Mouse (Mus musculus): ENCODE data around the gene Inip.

Gene Inip

GRCm38 (mm10) chr4:59801489-59801888 lies at the start of gene Inip:
Inip (minus strand) TSS chr4:59801589.
- no peak for DNase-seq

- peak; percentile 89 for DNase-seq
These were observed 48.8 kb upstream of the Inip start for GRCm38 (mm10) chr4:59850181-59850580.

GRCm38 (mm10) chr4:59847447-59847846 lies 46.1 kb upstream of the Inip start:
- DNase-seq: no peak

GRCm38 (mm10) chr4:59845245-59845637 lies 43.9 kb upstream of the Inip start:
- DNase-seq: no peak

GRCm38 (mm10) chr4:59844460-59845244 lies 43.3 kb upstream of the Inip start:
- no peak for DNase-seq

- DNase-seq: no peak
These were observed 36.3 kb upstream of the Inip start for GRCm38 (mm10) chr4:59837659-59838058.

GRCm38 (mm10) chr4:59832810-59833209 lies 31.4 kb upstream of the Inip start:
- DNase-seq: no peak

- no peak for DNase-seq
These were observed 29.6 kb upstream of the Inip start for GRCm38 (mm10) chr4:59831038-59831437.

GRCm38 (mm10) chr4:59829072-59829471 lies 27.7 kb upstream of the Inip start:
- DNase-seq: no peak

GRCm38 (mm10) chr4:59826381-59826780 lies 25.0 kb upstream of the Inip start:
- no peak for DNase-seq

- no peak for DNase-seq
These were observed 24.2 kb upstream of the Inip start for GRCm38 (mm10) chr4:59825634-59826033.

- DNase-seq: peak; percentile 54
These were observed 23.5 kb upstream of the Inip start for GRCm38 (mm10) chr4:59824860-59825259.

GRCm38 (mm10) chr4:59823470-59823869 lies 22.1 kb upstream of the Inip start:
- no peak for DNase-seq

GRCm38 (mm10) chr4:59822119-59822518 lies 20.7 kb upstream of the Inip start:
- peak; percentile 32 for DNase-seq

- DNase-seq: no peak
These were observed 20.1 kb upstream of the Inip start for GRCm38 (mm10) chr4:59821516-59821915.

- DNase-seq: peak; percentile 22
These were observed 18.2 kb upstream of the Inip start for GRCm38 (mm10) chr4:59819477-59820022.

- DNase-seq: peak; percentile 36
These were observed 17.7 kb upstream of the Inip start for GRCm38 (mm10) chr4:59819054-59819472.

- no peak for DNase-seq
These were observed 17.1 kb upstream of the Inip start for GRCm38 (mm10) chr4:59818498-59818897.

- peak; percentile 22 for DNase-seq
These were observed 16.4 kb upstream of the Inip start for GRCm38 (mm10) chr4:59817790-59818189.

GRCm38 (mm10) chr4:59816477-59816876 lies 15.1 kb upstream of the Inip start:
- no peak for DNase-seq

GRCm38 (mm10) chr4:59816016-59816415 lies 14.6 kb upstream of the Inip start:
- no peak for DNase-seq

- no peak for DNase-seq
These were observed 13.9 kb upstream of the Inip start for GRCm38 (mm10) chr4:59815121-59815810.

GRCm38 (mm10) chr4:59814094-59814493 lies 12.7 kb upstream of the Inip start:
- DNase-seq: no peak

GRCm38 (mm10) chr4:59808396-59808795 lies 7.0 kb upstream of the Inip start:
- peak; percentile 41 for DNase-seq

Data from thymus, postnatal 14 days (tissue).